Mouse (Mus musculus) T-cell, adult 2 months (primary cell): ENCODE data around the gene Gm30191.

ENCODE experiments used
- DNase-seq: peaks from one replicate; pipeline ENCODE4 v3.0.0; 2022; ENCODE audit warnings: low spot score

Gm30191 gene

DNA sequence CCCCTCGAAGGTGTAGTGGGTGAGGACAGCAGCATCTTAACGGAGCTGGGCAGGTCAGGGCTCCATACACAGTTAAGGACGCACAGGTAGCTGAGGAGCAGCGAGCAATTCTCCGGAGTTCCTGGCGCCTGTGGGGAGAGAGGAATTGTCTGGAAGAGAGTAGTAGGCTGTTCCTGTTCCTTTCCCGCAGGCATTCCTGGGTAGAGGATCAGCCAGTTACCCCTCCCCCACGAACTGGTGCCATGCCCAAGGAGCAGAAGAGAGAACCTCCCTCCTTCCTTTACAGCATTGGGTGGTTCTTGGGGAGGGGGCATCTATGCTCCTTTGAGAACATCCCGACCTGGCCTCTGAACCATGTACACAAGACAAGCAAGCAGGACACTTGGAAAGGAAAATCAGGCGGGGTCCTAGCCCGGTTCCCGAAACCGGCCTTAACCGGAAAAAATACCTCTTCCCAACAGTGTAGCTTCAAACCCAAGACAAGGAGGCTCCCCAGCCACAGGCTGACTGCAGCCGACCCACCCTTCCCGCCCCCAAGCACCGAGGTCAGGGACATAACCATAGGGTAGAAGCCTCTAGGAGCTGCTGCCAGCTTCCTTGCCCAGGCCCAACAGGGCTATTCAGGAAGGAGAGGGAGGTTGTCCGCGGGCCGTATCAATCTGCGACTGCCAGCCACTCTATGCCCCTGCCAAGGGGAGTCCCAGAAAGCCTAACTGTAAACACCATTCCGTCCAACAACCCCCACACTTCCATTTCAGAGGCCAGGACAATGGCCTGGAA is 5.6 kb downstream of the Gm30191 start:
- no peak for DNase-seq

DNA sequence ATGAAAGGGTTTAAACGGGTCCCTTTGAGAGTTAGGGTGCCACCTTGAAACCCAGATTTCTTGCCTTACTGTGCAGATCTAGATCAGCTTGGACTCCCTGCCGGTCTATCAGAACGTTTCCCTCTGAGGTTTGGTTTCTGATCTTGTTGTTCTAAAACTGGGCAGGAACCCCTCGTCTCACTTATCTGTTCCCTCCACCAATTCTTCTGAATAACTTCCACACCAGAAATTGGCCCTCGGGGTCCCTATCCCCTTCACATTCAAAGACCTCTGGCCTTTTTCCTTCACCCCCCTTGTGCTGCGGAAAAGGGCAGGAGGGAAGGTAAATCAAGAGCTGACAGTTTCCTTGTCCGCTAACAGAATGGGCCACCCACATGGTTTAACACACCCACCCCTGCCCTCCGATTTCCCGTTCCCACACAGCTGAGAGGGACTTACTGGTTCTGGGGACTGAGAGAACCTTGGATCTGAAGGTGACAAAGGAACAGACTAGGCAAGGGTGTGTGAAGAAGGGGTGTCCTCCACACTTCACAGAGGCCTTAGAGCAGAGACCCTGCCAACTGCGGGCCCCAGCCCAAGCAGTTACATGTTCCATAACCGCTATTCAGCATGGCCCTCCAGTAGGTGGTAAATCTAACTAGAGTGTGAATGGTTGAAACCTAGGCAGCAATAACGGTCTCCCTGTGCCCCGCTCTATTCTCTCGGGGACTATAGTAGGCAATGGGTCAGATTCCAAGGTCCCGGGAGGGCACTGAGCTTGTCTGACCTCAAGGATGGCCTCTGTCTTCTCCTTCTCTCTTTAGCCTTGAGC is 6.4 kb downstream of the Gm30191 start:
- no peak for DNase-seq

DNA sequence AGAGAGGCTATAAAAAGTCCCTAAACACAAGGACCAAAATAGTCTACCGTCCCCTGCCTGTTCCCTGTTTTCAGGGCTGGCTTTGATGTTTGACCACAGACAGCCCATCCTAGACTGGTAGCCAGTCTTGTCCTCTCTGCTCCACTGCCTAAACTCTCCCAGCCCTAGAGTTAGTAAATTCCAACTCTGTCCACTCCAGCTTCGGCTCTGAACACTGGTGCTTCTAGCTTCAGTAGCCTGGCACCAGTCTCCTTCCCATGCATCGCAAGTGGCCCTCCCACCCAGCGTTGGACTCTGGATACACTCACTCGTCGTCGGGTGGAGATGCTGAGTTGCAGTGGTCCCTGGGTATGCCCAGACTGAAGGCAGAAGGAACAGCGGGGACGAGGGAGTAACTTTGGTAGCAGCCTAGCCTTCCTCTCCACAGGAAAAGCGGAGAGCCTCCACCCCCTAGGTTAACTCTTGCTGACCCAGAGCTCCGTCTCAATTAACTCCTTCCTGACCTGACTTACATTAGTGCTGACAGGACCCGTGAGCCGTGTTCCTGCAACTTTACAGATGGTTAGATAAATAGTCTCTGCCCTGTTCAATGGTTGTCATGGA is 7.1 kb downstream of the Gm30191 start, which contains the start of gene Grrp1:
Gene Grrp1 (minus strand): TSS at position 385 of the 603 bp plus-strand sequence.
- DNase-seq, result no peak

DNA sequence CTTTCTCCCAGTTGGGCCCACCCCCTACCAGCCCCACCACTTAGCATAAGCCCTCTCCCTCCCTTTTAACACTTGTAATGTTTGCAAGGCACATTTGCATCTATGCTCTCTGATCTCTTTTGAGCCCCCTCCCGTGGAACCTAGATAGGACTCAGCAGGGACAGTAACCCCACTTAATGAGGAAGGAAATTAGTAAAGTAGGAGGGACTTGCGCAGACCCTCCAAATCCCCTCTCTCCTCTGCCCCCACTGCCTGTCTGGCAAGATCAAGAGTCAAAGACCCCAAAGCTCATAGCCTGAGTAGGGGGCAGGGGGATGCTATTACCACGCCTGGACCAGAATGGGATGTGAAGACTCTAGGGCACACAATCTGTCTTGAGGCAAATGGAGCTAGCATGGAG is 8.1 kb downstream of the Gm30191 start:
- no peak for DNase-seq

DNA sequence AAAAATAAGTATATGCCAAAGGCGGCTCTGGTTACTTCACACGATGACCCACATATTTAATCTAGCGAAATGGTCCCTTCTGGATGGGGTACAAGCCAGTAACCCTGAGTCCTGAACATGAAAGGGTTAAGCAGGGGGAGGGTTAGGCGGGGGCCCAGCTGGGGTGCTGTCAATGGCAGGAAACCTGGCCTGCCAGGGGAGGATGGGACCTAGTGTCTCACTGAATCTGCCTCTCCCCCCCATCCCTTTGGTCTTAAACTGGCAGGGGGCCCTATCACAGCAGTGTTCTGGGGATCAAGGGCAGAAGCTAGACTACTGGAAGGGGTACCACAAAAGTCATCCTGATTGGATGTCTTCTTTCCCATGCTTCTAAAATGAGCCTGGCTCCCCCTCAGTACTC is 9.1 kb downstream of the Gm30191 start:
- DNase-seq, result no peak

DNA sequence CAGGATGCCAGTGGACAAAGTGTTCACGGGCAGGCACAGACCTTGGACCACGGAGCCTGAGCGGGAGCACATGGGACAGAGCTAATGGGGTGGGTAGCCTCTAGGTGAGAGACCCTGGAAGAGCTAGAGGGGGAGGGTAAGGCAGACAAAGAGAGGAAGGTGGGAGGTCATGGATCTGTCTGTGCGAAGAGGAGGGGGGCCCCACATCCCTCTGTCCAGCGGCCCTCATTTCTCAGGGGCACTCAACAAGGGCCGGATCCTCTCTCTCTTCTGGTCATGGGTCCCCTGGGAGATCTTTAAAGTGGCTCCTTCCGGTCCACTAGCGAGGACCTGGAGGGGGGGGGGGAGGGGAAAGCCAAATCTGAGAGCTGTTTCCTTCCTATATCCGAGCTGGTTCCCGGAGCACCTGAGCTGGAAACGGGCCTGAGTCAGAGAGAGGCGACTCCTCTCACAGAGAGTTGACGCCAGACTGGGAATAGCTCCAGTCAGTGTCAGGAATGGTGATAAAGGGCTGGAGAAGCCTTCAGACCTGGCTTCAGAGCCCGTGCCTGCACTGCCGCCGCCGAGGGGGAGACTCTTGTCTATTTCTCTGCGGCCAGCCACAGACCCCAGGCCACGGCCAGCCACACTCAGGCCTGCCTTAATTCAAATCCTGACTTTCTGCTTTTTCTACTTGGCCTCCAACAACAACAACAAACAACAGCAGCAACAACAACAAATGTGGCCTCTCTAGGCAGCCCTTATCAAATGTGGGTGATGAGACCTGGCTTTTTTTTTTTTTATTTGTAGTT is 9.9 kb downstream of the Gm30191 start:
- no peak for DNase-seq

DNA sequence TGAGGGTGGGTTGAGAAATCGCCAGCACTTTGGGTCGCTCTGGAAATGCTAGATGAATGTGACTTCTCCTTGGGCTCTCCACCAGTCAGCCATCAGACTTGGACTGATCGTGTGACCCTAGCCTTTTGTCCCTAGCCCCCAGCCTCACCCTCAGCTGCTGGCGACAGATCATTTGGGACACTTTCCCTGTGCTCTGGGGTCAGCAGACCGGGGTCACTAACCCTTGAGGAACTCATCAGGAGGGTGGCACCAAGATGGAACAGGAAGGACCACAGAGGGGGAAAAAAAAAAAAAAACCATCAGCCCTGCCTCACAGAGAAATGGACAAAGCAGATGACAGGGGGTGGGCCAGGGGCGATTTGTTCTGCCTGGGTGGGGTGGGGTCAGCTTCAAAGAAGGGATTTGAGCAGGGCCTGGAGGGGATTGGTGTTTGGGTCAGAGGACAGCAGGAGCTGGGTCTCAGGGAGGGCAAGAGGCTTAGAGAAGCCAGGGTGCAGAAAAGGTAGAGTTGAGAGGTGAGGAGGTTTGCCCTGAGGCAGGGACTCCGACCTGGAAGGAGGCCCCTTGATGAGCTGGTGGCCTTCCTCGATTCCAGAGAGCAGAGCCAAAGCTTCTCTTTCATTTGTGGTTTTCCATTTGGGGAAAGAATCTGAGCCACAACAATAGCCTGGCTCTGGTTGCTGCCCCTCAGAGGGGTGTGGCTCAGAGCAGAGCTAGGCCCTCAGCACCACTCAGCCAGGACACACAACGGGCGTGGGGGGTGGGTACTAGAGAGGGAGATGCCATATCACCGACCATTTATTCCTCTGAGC is 10.7 kb downstream of the Gm30191 start:
- no peak for DNase-seq

DNA sequence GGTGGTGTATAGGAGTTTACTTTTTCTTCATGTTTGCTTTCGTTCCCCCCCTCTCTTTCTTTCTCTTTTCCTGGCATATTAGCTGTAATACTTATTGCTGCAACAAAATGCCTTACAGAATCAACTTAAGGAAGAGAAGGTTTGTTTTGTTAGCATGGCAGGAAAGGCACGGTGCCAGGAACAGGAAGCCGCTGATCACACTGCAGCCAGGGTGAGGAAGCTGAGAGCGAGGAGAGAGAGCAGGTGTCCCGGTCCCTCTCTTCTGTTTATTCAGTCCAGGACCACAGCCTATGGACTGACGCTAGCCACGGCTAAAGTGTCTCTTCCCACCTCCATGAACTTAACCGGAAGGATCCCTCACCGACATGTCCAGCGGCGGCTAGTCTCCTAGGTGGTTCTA is 11.6 kb downstream of the Gm30191 start:
- DNase-seq, result no peak

DNA sequence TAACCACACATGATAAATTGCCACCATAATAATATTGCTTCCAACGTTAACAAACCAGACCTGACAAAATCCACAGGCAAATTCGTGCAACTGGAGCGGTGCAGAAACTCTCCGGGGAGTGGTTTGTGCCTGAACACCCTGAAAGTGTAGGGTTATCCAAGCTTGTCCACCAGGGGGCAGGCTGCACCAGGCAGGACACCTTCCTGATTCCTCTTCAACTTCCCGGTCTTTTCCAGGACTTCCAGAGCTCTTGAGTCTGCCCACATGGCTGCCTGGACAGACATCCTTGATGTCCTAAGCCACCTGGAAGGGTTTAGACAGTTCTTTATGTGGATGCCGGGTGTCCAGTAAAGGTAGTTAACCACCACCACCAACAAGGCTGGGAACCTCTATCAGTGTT is 16.5 kb downstream of the Gm30191 start:
- DNase-seq, result peak; percentile 25

DNA sequence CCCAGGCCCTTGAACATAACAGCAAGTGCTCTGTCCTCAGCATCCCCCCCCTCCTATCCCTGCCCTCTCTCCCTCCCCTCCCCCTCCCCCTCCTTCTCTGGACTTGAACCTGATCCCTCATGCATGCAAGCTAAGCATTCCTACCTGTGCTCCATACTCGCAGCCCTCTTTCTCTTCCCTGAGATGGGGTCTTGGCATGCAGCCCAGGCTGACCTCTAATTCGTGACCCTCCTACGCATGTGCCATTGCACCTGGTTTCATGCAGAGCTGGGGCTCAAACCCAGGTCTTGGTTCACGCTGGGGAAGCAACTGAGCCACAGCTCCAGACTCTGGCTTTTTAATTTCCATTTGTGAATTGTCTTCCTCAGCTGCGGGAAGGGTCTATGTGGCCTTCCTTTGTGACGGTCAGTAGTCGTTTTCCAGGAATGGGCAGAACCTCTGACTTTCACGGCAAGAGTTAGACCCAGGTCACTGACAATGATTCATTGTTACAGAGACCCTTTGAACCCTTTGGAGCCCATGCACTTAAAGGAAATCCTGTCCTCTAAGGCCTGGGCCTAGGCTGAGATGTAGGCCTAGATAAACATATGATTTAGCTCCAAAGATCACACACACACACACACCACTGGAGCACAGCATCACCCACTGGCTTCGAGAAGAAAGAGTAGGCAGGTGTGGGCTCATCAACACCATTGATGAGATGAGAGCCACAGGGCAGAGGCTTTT is 19.3 kb downstream of the Gm30191 start:
- DNase-seq, result no peak

DNA sequence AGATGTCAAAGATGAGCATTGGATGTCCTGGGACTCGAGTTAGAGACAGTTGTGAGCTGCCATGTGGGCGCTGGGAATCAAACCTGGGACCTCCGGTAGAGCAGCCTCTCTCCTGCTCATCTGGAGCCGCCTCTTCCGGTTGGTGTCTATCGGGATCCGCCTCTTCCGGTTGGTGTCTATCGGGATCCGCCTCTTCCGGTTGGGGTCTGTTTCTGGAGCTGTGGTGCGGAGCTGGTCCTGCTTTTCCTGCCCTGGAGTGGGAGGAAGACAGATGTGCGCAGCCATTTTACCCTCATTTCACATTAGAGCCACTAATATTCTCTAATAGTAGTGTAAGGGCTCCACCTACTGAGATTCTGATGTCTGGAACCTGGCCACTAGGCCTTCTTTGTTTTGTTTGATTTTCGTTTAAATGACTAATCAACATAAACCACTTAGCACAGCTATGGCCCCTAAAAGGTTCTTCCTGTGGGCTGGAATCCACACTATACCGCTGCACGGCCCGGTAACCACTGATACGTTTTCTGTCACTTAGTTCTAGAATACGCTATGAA is 21.4 kb downstream of the Gm30191 start:
- DNase-seq, result no peak

DNA sequence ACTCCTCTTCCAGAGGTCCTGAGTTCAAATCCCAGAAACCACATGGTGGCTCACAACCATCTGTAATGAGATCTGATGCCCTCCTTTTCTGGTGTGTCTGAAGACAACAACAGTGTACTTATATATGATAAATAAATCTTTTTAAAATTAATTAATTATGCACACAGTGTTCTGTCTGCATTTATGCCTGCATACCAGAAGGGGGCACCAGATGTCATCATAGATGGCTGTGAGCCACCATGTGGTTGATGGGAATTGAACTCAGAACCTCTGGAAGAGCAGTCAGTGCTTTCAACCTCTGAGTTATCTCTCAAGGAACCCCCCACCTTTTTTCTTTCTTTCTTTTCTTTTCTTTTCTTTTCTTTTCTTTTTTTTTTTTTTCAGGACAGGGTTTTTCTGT is 22.9 kb downstream of the Gm30191 start:
- peak; percentile 24 for DNase-seq

DNA sequence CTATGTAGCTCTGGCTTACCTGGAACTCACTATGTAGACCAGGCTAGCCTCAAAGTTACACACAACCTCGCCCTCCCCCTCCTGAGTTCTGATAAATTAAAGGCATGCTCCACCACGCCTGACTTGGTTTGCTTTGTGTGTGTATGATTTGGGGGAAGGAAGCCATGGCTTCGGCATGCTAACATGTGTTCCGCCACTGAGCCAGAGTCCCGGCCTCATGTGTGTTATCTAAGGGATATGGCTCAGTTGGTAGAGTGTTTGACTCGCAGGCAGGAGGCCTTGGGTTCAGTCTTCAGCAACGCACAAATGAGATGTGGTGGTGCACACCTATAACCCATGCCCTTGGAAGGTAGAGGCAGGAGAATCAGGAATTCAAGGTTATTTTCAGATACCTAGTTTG is 25.2 kb downstream of the Gm30191 start:
- DNase-seq, result no peak

DNA sequence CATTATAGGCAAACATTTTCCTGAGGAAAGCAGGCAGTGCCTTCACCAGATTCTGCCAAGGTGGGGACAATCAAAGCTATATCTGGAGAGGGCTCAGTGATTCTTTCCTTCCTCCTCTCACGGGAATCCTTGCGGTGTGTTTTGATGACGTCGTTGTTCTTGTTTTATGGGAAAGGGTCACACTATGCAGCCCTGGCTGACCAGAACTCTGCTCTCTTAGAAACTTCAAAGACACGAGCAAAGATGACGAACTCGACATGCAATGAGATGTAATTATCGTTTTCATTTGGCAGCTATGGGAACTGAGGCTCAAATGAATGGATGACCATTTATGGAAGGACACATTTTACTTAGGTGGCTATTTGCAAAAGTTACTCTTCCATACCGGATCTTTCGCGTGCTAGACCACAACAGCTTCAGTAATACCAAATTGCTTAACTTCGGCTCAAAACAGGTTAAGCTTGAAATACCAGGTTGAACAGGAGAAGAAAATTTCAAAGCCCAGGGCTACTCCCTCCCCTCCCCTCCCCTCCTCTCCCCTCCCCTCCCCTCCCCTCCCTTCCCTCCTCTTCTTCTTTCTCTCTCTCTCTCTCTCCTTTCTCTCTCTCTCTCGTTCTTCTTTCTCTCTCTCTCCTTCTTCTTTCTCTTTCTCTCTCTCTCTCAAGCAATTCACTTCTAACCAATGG is 26.1 kb downstream of the Gm30191 start:
- no peak for DNase-seq

DNA sequence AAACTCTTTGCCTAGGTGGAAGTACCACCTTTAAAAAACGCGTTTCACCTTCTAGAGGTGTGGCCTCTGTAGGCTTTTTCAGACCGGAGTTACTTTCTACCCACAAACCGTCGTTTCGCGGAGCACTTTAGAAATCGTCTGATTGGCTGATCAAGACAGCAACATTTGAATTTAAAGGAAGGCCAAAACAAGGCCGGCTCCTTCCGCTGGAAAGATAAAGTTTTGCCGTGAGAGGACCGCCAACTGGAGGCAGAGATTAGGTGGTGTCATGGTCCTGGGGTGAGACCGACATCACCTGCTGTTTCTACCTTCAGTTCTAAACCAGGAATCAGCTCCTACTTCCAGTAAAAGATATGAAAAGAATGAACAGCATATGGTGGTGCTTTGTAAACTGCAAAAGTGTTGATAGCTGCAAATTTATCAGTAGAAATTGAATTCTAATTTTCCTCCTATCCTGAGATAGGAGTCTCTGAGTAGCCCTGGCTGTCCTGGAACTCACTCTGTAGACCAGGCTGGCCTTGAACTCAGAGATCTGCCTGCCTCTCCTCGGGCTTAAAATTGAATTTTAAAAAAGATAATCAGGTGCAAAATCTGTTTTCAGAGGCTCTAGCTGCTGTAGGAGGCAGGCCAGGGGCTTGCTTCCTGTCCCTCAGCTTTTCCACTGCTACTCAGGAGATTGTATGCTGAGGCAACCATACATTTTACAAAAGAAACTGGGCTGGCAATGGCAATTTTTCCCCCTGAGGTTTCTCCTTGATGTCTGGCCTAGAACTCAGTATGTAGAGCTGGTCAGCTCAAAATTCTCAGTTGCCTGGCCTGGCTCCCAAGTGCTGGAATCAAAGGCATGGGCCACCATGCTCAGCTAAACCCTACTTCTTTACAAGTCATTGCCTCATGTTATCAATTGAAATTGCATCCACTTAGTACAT is 26.9 kb downstream of the Gm30191 start:
- peak; percentile 82 for DNase-seq

DNA sequence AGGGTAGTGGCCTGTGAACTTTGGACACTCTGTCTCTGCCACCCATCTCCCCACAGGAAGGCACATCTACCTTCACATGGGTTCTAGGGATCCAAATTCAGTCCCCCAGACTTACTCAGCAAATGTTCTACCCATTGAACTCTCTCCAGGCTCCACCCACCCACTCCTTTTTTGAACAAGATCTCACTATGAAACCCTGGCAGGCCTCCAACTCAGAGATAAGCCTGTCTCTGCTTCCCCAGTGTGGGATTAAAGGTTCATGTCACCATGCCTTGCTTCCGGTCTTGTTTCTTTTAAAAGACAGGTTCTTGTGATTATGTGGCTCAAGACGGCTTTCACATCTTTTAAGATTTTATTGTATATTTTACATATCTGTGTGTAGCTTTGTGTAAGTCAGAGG is 38.2 kb downstream of the Gm30191 start:
- DNase-seq, result no peak

DNA sequence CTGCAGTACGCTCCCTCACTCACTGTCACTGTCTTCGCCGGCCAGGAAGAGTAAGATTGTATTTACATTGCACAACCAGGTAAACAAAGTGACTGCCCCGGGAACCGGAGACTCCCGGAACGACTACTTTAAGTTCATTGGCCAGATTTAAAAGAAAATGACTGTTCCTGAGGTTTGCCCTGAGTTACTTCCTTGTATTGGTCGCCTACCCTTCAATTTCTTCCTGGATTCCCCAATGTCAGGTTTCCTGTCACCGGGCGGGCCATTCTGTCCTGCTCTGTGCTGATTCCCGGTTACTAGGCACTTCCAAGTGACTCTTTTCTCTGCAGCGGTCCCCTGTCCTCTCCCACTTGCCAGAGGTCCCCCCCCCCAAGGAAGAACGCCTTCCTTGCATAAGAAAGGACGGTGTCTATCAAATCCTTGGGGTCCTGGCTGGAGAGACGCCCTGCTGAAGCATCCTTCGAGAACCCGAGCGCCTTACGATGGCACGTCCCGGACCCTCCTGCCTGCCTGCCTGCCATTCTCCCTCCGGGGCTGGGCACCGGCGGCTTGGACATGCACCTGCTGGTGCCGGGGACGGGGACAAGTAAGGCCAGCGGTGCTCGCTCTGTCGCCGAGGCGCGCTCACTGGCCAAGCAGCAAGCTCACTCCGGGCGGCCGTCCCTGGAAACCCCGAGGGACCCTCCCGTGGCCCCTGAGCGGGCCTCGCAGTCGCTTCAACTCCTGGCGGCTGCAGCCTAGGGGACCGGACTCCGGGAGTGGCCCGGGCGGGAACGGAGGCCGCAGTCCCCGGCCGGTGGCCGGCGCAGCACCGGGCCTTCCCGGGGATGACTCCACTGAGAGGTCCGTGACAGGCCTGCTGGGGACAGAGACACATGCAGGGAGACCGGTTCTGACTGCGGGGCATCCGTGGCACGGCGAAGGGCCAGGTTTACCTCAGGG is 39.8 kb downstream of the Gm30191 start:
- DNase-seq, result peak; percentile 10
